Mouse (Mus musculus): ENCODE results near the gene Hook1. TPM values are rescaled to one million over a fixed set of nuclear protein-coding genes. Genes with fewer than 3 reads are reported as not detected.
"Not testable (repeated sequence)": the region's sequence is repeated elsewhere in the genome, so short reads cannot be mapped to it uniquely, and the experiment has no call there.

Gene Hook1
- total RNA-seq (2021): 10 to 100 TPM; 59.4 to 63.1 TPM
- long read RNA-seq, full-length matches to known transcripts: 28 of 46 reads
- long read RNA-seq, partial matches to known transcripts: 3 of 46 reads
- long read RNA-seq, other reads (novel, unspliced or antisense): 15 of 46 reads

- peak; percentile 92 to 93 for DNase-seq (ENCODE audit: low spot score in 2 of 2)
Observed at GRCm38 (mm10) chr4:95966928-95967724, at the start of gene Hook1. TSS of gene Hook1 (plus strand) at chr4:95967240.

- DNase-seq (ENCODE audit: low spot score in 2 of 2): peak in 1 of 2 experiments; percentile 45
Observed at GRCm38 (mm10) chr4:95917703-95918102, 49.3 kb upstream of the Hook1 start.

- no peak for DNase-seq (ENCODE audit: low spot score in 2 of 2)
Observed at GRCm38 (mm10) chr4:95920448-95920847, 46.6 kb upstream of the Hook1 start.

- DNase-seq (ENCODE audit: low spot score in 2 of 2): peak; percentile 68 to 88
Observed at GRCm38 (mm10) chr4:95924210-95925184, 42.5 kb upstream of the Hook1 start.

GRCm38 (mm10) chr4:95928846-95929245 is 38.2 kb upstream of the Hook1 start:
- no peak for DNase-seq (ENCODE audit: low spot score in 2 of 2)

- no peak for DNase-seq (ENCODE audit: low spot score in 2 of 2)
Observed at GRCm38 (mm10) chr4:95929936-95930335, 37.1 kb upstream of the Hook1 start.

- no peak for DNase-seq (ENCODE audit: low spot score in 2 of 2)
Observed at GRCm38 (mm10) chr4:95931331-95931730, 35.7 kb upstream of the Hook1 start.

- no peak for DNase-seq (ENCODE audit: low spot score in 2 of 2)
Observed at GRCm38 (mm10) chr4:95933801-95934356, 33.2 kb upstream of the Hook1 start.

GRCm38 (mm10) chr4:95934384-95935035 is 32.5 kb upstream of the Hook1 start:
- DNase-seq (ENCODE audit: low spot score in 2 of 2): no peak

- no peak for DNase-seq (ENCODE audit: low spot score in 2 of 2)
Observed at GRCm38 (mm10) chr4:95938701-95939100, 28.3 kb upstream of the Hook1 start.

- no peak for DNase-seq (ENCODE audit: low spot score in 2 of 2)
Observed at GRCm38 (mm10) chr4:95947896-95948295, 19.1 kb upstream of the Hook1 start.

GRCm38 (mm10) chr4:95953328-95953727 is 13.7 kb upstream of the Hook1 start:
- DNase-seq (ENCODE audit: low spot score in 2 of 2): no peak

- not testable (repeated sequence) for DNase-seq (ENCODE audit: low spot score in 2 of 2)
Observed at GRCm38 (mm10) chr4:95982221-95982620, 15.2 kb downstream of the Hook1 start.

- no peak for DNase-seq (ENCODE audit: low spot score in 2 of 2)
Observed at GRCm38 (mm10) chr4:96016875-96017274, 49.8 kb downstream of the Hook1 start.

- DNase-seq (ENCODE audit: low spot score in 2 of 2): peak in 1 of 2 experiments; percentile 17
Observed at GRCm38 (mm10) chr4:96022803-96023202, 55.8 kb downstream of the Hook1 start.

GRCm38 (mm10) chr4:96028412-96028811 is 61.4 kb downstream of the Hook1 start:
- peak; percentile 11 to 53 for DNase-seq (ENCODE audit: low spot score in 2 of 2)

GRCm38 (mm10) chr4:96060106-96060505 is 93.1 kb downstream of the Hook1 start:
- DNase-seq (ENCODE audit: low spot score in 2 of 2): no peak

- no peak for DNase-seq (ENCODE audit: low spot score in 2 of 2)
Observed at GRCm38 (mm10) chr4:96062045-96062444, 95.0 kb downstream of the Hook1 start.
